Mouse (Mus musculus): ENCODE data around the gene Rps13.

The Rps13 gene

GRCm38 (mm10) chr7:116292377-116292776, 41.6 kb downstream of the Rps13 start:
- no peak for DNase-seq (ENCODE audit: low read depth, low spot score)

DNA sequence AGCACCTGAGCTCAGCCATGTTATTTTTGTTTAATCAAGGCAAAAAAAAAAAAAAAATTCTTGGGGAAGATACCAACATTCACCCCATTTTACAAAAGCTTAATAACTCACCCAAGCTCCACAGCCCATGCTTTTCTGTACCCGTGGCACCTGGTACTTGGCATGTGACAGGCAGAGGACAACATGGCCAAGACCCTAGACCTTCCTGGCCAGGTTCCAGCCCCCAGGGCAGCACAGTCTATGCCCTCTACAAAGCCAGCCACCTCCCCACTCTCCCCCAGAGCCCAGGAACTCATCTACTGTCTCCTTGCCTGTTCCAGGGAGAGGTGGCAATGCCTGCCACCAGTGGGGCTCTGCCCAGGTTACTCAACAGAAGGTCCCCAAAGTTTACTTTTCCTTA, 43.4 kb downstream of the Rps13 start:
- DNase-seq (ENCODE audit: low read depth, low spot score): no peak

DNA sequence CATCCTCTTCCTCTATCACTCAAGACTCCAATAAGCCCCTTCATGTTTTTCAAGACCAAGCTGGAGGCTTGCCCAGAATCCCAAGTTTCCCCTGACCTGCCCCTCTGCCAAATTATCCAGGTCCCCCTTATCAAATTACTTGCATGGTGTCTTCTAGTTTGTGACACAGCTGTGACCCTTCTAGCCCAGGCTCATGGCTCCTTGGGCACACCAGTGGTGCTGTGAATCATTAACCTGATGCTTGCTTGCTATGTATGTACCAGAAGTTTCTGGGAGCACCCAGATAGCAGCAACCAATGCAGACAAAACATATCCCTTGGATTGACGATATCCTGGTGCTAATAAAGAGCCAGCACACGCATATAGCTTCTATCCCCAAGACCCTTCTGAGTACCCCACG, 45.0 kb downstream of the Rps13 start:
- DNase-seq (ENCODE audit: low read depth, low spot score): no peak

DNA sequence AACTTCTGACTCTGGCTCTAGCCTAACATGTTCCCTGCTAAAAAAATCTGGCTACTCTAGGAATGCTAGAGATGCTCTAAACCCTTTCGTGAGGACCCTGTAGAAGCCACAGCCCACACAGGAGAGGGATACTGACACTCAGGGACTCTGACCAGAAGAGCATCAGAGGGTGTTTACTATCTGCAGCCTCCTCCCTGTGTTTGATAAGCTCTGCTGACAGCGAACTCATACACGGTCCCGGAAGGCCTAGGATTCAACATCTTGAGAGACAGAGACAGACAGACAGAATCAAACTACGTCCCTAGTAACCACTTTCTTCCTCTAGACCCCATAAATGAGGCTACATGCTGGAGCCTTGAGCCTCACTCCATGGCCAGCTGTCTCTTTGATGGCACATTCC, 46.0 kb downstream of the Rps13 start:
- no peak for DNase-seq (ENCODE audit: low read depth, low spot score)

DNA sequence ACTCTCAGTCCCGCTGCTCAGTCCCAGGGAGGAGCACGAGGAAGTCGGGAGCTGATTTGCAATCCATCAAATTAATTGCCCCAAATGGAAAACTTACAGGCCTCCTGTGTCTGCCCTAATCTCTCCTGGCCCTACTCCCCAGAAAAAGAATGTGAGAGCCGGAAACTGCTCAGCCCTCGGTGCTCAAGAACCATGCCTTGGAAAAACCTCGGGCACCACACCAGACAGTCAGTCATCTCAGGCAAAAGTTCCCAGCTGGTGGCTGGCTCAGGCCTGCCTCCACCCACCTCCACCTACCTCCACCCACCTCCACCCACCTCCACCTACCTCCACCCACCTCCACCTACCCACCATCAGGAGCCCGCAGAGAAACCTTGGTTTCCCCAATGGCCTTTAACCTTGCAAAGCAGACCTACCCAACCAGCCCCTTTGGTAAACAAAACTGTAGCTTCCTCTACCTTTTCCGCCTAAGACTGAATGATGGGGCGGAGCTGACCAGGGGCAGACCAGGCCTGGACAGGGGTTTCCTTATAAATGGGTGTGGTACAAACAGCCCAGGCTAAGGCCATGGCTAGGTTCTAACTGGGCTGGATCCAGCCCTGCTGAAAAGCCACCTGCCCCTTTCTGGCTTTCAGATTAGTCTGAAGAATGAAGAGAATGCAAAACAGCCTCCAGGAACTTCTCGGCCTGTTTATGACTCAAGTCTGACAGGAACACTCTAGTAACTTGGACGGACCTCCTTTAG, 47.2 kb downstream of the Rps13 start:
- DNase-seq (ENCODE audit: low read depth, low spot score): no peak

DNA sequence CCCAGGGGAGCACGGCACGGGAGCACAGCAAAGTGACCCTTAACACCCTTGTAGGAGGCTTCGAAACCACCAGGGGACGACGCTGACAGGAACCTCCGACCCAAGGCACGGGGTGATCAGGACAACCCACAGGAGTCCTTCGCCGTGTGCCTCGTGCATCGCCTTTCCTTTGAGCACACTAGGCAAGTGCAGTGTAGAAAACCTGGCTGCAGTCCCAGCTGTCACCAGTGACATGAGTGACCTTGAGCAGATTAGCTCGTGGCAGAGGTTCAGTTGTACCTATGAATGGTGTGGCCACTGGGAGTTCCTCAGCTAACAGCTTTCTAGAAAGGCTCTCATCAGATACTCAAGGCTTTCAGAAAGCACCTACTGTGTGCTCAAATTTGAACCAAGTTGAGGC, 47.8 kb downstream of the Rps13 start:
- DNase-seq (ENCODE audit: low read depth, low spot score): no peak

DNA sequence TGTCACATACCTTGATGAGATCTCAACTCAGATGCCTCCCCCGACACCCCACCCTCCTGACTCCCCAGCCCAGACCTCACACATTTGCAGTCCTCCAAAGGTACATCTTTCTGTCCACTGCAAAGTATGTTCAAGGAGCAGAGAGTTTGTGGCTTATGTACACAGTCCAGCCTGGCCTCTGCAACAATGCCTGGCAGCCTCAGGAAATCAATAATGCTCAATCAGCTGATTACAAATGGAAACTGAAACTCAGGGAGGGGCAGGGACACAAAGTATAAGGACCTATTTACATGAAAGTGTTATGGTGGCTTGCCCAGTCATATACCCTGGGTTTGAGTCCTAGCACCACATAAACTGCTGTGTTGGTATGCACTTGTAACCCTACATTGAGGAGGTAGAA, 48.8 kb downstream of the Rps13 start:
- DNase-seq (ENCODE audit: low read depth, low spot score): no peak

GRCm38 (mm10) chr7:116282755-116283154, 51.2 kb downstream of the Rps13 start:
- no peak for DNase-seq (ENCODE audit: low read depth, low spot score)

Data from skeletal muscle tissue, adult 2 months (tissue).